Mouse (Mus musculus): Measurements from ENCODE around the gene S100a6.

Gene S100a6

DNA sequence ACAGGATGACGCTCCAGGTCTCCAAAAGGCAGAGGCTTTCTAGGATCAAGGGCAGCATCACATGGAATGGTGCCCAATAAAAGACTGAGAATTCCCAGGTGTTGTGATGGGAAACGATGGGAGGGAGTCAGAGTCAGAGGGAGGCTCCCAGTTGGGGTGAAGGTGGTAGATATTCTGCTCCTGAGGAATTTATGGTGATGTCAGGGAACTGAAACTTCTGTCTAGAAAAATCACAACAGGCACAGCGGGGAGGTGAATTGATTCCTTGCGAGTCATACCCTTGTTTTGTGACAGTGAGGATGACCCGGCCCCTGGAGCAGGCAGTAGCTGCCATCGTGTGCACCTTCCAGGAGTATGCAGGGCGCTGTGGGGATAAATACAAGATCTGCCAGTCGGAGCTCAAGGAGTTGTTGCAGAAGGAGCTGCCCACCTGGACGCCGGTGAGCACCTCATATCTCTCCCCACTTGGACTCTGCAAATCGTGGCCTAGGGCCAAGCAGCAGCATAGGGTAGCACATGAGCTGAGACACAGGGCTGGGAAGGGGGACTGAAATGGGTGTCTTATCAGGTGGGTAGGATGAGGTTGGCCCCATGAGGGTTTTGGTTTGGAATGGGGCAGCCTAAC lies 11.1 kb upstream of the S100a6 start, which contains the start of gene Gm42674:
Gene Gm42674 (plus strand): TSS at position 419 of the 625 bp plus-strand sequence.
- no peak for DNase-seq

DNA sequence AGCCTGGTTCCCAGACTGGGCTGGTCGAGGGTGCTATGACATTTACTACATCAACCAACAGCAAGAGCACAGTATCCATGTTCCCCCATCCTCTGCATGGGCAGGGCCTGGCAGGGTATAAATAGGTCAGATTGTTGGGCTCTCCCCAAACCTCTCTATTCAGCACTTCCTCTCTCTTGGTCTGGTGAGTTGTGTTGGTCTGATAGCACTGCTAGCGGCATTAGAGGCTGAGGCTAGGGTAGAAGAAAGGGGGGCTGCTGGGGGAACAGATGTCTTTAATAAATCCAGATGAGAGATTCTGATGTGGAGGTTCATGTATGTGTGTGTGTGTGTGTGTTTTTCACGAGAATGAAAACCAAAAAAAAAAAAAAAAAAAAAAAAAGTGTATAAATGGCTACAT lies 9.1 kb upstream of the S100a6 start, which contains the start of gene S100a4:
Gene S100a4 (plus strand): TSS at position 149 of the 400 bp plus-strand sequence.
- DNase-seq: no peak

DNA sequence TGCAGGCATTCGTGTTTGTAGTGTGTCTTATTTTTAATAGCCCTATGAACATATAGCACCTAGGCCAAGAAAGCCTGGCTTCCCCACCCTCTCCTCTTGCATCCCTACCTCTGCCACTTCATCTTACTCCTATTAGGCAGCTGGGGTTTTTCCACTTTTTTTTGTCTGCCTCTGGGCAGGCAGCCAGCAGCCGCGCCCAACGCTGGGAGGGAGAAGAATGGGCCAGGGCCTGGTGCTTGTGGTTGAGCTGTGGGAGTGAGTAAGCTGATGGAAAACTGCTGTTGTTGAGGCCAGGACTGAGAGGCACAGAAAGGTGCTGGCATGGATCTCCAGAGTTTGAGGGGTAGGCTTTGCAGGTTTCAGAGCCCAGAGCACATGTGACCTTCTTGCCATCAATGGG lies 8.3 kb upstream of the S100a6 start:
- DNase-seq: peak; percentile 67

DNA sequence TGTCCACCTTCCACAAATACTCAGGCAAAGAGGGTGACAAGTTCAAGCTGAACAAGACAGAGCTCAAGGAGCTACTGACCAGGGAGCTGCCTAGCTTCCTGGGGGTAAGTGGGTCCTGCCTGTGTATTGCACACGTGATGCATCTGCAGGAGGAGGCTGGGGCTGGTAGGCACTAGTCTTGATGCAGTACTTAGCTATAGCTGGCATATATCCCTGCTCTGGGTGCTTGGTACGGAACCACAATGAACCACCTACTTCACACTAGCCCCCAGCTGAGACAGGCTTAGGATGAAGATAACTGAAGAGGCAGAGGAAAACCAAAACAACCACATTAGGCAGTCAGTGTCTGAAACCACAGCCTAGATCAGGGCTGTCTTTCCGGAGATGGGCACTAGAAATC lies 7.6 kb upstream of the S100a6 start:
- DNase-seq: no peak

DNA sequence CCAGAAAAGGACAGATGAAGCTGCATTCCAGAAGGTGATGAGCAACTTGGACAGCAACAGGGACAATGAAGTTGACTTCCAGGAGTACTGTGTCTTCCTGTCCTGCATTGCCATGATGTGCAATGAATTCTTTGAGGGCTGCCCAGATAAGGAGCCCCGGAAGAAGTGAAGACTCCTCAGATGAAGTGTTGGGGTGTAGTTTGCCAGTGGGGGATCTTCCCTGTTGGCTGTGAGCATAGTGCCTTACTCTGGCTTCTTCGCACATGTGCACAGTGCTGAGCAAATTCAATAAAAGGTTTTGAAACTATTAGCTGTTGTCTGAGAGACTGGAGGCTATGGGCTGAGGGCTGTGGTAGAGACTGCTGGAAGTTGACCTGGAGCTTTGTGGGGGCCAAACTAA lies 6.9 kb upstream of the S100a6 start:
- DNase-seq: no peak

DNA sequence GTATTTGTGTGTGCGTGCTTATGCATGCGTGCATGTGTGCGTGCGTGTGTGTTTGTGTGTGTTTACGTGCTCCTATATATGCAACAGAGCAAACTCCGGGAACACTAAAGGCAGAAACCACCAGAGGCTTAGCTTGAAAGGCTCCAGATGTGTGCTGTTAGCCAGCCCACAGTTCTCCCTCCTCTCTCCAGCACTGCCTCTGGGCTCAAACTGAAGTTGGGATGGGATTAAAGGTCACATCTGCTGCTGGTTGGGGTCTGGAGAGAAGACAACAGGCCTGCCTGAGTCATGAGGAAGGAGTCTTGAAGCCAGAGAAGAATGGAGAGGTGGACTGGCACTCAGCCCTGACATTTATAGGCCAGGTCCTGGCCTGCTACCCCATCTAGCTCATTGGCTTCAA lies 6.5 kb upstream of the S100a6 start:
- DNase-seq: no peak

DNA sequence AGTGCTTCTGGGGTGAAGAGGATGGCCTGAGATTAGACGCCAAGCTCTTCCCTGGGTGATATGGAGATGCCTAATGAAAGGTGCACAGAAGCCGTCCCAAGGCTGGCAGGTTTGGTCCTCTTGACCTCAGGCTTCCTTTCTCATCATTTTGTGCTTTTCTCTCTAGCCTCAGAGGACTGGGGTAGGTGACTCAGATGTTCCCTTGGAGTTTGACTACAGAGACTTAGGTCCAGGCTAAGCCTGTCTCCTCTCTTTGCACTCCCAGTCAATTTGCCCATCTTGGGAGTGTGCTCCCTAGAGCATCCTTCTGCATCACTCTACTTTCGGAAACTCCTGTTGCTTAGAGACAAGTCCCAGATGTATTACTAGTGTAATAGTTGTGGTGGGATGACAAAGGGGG lies 5.3 kb upstream of the S100a6 start:
- no peak for DNase-seq

DNA sequence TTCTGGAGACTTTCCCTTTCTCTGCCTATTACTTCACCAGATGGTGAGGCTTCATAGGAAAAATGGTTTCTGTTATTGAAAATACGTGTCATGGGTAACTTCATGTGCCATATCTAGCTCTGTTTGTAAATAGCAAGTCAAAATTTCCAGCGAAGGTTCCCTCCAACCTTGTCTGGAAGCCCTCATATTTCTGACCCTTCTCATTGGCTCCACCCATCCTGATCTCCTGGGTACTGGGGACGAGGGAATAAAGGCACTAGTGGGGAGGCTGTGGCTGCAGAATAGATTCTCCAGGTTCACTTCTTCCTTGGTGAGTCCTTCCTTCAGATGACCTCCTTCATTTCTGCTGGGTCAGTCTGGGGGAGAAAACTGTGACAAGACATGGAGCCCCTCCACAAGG lies 4.5 kb upstream of the S100a6 start, which contains the start of gene S100a5:
Gene S100a5 (plus strand): TSS at position 301 of the 400 bp plus-strand sequence.
- no peak for DNase-seq

DNA sequence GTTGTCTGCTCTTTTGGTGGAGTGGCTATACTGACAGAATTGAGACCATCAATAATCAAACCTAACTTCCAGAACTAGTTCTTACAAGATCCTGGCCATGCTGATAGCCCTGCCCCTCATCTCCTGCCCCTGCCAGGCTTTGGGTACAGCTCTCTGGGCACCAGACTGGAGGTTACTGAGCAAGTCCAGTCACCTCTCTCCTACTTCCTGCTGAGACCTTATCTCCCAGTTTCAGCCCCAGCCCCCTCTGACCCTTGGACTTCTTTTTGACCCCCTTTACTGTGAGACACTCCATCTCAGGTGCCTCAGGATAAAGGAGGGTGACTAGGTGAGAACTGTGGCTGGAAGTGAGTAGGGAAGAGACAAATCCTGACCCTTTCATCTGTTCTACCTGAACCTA lies 3.6 kb upstream of the S100a6 start:
- DNase-seq: no peak

DNA sequence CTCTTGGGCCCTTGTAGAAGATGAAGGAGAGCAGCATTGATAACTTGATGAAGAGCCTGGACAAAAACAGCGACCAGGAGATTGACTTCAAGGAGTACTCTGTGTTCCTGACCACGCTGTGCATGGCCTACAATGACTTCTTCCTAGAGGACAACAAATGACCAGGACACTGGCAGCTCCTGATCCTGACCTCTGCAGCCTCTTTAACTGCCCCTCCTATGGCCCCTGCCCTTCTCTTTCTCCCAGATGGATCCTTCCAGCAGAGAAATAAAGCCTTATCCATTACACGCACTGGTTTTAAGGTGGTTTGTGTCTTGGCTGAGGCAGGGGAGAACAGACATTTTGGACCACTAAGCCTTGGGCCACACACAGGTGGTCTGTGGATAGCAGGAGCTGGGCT lies 1.2 kb upstream of the S100a6 start:
- DNase-seq: no peak

DNA sequence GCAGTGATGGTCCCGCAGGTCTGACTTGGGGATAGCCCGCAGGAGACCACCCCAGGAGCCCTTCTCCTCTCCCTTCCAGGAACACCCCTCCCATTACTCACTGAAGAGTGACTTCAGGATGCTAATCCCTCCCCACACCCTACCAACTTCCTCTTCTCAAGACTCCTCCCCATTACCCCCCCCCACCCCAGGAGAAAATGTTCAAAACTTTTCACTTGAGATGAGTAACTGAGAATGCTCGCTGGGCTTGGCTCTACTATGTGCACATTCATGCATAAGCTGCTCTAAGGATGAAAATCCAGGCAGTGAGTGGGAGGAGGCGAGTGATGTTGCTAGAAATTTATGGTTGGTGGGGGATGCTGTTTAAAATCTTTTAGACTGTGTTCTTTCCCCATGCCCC lies 621 bp upstream of the S100a6 start:
- DNase-seq: no peak

DNA sequence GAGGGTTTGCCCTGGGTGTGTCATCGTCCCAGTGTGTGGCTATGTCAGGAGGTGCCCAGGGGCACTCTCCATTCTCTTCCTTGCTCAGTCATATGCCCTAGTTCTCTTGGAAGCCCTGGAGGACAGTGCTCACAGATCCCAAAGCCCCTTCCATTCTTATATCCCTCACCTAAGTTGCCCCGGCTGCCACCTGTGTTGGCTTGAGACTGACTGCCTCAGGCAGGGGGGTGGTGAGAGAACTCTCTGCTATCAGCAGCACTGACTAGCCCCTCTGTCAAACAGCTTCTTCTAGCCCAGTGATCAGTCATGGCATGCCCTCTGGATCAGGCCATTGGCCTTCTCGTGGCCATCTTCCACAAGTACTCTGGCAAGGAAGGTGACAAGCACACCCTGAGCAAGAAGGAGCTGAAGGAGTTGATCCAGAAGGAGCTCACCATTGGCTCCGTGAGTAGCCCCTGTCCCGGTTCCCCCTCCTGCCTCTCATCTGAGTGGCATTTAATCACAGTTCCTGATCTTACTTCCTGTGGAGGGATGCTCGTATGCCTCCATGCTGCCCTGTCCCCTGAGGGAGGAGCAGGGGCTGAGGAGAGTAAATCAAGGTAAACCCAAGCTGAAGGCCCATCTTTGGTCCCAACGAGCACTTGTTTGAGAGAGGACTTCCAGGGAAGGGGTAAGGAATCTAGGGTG lies 922 bp downstream of the S100a6 start:
- no peak for DNase-seq

DNA sequence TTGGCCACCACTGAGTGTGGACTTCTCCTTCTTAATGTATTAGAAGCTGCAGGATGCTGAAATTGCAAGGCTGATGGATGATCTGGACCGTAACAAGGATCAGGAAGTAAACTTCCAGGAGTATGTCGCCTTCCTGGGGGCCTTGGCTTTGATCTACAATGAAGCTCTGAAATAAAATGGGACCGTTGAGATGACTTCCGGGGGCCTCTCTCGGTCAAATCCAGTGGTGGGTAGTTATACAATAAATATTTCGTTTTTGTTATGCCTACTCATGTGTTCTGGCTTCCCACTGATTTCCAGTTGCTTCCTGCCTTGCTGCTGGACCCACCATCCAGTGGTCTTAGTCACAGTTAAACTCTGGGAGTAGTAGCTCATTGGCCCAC lies 1.5 kb downstream of the S100a6 start:
- no peak for DNase-seq

DNA sequence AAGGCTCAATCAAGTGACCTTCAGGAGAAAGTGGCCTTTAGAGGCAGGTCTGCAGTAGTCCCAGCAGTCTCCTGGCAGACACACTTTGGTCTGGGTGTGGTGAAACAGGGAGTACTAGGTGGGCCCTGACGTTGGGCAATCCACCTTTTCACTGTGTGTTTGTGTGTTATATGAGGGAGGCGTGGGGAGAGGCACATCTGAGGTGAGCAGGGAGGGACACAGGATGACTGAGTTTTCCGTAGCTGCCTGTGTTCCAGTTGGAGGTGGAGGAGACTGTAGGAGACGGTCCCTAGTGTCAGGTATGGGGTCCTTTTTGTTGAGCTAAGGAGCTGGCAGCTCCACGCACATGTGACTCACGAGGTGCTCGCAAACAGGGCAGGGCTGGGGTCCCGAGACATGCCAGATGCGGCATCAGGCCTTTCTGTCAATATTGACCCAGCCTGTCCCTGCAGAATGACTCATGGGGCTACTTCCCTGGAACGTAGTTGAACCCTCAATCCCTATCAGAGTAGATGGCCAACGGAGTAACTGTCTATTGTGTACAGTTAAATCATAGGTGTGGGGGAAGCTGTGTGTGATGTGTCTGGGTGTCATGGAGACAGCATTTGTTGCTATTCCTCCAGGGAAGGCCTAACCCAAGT lies 2.0 kb downstream of the S100a6 start:
- DNase-seq: no peak

DNA sequence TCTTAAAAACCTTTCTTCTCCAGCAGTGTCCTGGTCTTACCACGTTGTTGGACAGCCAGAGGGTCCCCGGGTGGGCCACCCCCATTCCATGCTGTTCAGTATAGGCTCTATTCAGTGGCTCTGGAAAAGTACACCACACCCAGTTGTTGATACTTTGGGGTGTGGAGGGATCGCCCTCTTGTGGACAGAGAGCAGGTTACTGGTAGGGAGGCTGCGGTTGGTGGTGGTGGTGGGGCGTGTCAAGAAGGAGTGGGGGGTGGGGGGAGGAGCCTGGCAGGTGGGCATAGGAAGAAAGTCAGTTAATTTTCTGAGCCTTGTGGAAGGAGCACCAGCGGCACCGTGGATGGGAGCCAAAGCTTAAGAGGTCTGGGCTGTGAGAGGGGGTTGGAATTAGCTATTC lies 2.7 kb downstream of the S100a6 start:
- DNase-seq: peak; percentile 72

DNA sequence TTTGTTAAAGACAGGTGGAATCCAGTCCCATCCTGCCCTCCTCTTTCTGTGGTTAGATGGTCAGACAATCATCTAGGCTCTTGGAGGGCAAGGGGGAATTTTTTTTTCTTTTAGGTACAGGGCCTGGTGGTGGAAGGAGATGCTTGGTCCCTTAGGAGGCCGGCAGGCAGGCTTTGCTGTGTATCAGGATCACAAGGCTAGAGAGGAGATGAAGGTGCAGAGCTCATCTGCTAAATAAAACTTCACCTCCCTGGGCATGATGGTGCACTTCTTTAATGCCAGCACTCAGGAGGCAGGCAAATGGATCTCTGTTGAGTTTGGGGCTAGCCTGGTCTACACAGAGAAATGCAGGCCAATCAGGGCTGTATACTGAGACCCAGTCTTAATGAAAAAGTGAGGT lies 3.2 kb downstream of the S100a6 start:
- no peak for DNase-seq

DNA sequence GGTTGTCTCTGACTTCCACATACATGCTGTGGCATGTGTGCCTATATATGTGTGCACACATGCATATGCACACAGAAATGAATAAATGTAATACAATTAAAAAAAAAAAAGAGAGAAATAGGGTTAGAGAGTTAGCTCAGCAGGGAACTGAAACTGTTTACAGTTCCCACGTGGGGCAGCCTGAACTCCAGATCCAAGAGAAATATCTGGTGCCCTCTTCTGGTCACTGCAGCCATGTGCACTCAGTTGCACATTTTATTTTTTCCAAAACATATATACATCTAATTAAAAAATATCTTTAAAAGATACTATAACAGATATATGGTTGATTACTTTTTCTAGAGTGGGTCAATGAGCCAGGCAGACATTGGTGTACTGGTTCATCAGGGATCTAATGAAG lies 4.9 kb downstream of the S100a6 start:
- DNase-seq: no peak

DNA sequence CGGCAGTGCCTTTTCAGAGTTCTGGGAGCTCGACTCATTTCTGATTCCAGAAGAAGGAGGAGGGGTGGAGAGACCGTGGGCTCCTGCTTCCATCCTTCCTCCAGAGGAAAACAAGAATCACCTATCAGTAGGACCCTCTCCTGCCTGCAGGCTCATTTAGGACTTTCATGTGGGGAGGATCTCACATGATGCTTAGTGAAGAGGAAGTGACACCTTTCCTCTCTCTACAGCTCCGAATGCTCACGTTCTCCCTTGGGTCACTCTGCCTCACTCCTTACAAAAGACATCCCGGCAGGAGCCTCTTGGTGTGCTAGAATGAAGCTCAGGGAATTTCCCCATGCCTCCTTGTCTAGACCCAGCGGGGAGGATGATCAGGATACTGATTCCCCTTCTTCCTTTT lies 8.9 kb downstream of the S100a6 start:
- DNase-seq: no peak

DNA sequence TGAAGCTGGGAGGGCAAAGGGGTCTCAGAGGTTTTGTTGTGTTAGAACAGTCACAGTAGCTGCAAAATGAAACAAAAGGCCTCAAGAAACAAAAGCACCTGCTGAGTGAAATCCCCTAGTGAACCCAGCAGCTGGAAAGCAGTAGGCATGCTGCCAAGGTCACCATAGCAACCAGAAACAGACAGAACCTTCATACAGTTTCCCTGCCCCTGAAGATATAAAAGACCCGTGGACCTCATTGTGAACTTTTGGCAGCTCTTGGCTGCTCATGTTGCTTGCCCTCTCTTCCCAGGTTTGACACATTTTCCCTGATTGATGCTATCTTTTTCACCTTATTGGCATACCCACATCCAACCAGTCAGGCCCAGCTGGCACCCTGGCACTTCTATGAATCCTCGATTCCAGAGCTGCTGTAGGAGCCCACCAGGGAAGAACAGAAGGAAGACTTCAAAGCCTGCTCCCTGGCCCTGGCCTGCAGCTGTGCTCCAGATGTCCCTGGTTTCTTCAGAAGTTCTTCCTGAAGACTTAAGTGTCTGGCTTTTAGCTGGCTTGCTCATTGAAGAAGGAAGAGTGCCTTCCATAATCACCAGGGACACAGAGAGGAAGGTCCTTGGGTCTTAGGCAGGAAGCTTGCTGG lies 10.9 kb downstream of the S100a6 start:
- no peak for DNase-seq

DNA sequence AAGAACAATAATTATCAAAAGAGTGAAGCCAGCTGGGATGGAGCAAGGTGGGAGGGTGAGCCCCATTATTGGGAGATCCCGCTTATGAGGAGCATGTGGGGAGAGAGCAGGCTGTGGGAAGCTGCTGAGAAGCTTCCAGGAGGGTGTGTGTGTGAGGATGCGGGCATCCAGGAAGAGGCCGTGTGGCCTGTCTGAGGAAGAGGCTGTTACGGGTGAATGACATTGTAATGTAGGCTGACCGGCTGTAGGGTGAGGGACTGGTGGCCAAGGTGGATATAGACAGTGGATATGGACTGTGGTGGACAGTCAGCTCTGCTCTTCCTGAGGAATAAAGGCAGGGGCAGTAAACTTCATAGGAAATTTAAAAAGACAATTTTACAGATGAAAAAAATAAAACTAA lies 12.8 kb downstream of the S100a6 start:
- no peak for DNase-seq

DNA sequence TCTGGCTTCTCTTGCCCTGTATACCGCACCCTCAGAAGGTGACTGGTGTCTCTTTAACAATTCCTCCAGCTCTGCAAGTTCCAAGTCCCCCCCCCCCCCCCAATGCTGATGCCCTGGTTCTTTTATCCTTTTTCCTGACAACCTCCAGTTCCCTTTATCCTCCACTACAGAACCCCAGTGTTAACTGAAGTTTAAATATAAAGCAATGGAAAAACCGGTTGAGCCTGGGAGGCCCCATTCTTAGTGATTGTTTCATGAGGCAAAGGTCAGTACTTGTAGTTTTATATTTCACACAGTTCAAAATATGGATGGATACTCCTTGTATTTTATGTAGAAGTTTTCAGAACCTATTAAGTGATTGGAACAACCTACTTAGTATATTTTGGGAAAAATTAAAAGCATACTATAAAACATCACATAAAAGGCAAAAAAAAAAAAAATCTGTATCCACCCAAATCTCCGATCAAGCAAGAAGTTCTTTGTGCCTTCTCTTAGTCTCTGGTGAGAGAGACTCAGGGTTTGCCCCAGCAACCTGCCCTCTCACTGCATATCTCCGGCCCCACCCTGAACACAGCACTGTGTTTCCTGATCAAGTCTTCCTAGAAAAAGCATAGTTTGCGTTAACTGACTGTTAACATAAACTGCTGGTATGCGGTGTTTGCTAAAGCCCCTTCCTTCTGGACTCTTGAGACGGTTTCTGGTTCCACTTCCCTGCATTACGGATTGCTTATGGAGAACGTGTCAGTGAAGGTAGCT lies 13.8 kb downstream of the S100a6 start:
- no peak for DNase-seq

DNA sequence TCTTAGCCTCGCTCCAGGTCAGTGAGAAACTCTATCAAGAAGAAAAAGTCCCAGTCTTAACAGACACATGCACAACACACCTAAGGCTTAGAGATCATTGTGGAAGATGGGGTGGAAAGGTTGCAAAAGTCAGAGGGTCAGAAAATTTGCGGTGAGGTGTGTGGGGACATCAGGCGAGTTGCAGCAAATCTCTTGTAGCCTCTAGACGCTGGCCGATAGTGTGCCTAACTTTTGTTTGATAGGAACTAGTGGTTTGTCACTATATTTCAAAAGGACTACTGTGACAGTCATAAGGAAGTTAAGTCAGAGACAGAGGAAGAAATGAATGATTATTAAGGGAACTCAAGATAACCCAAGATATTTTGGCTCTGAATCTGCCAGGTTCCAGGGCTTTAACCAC lies 14.7 kb downstream of the S100a6 start:
- DNase-seq: no peak

DNA sequence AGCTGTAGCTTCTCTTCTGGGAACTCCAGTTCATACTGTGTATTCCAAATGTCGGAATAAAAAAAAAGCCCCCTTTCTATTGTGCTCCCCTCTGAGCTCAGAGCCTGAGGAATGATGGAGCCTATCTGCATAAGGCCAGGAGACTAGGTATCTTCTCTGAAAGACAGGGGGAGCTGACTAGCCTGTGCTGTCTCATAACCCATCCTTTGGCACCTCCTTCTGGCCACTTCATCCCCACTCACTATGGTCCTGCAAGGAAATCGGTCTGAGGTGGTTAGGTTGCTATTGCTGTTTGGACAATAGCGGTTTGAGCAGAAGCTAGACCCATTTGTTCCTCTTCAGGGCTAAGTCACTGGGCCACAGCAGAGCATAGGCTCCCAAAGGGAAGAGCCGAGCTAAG lies 15.1 kb downstream of the S100a6 start:
- no peak for DNase-seq
